Mouse (Mus musculus): ENCODE data around the gene Aatf. TPM values are rescaled to one million over a fixed set of nuclear protein-coding genes. Genes with fewer than 3 reads are reported as not detected.
A peak's percentile ranks its signal among the peaks of the same experiment; 100 is the strongest.

Gene Aatf
- polyA plus RNA-seq, 1 experiment from 2014 or later: 59.5 TPM

DNA sequence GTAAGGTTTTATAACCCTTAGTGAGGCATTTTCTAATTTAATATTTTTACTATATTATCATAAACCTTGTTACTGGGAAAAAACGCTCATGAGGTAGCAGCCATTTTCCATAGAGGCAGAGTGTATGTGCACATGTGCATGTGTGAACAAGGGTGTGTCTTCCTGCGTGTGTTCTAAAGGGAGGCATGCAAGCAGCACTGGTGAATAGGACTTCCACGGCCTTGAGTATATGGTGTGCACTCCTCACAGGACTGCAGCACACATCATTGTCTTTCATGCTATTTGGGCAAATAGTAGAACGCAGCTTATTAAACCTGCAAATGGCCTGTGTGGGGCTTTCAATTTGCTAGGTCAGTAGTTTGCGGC lies 86.7 kb downstream of the Aatf start:
- H3K4me3 ChIP-seq (replicated peaks): no peak overlapping the region
- no peak overlapping the region for H3K4me2 ChIP-seq (replicated peaks)
- H3K27ac ChIP-seq: no peak overlapping the region
- H3K9me3 ChIP-seq: no peaks in the 10 kb centered on the region
- H3K9ac ChIP-seq (replicated peaks): no peak overlapping the region
- 85% methylated on average over 5 of the region's 5 CpGs for WGBS
- H3K27me3 ChIP-seq: no peaks in the 10 kb centered on the region
- H3K4me1 ChIP-seq (replicated peaks): peaks cover 53% of the 10 kb centered on the region
- no peaks in the 10 kb centered on the region for H3K36me3 ChIP-seq
- no peak for ATAC-seq

- ATAC-seq: no peak
- Histone ChIP-seq H3K4me1 (replicated peaks) (peaks cover 55% of the 10 kb centered on the region), H3K27me3 (no peaks in the 10 kb centered on the region), H3K4me3 (replicated peaks) (no peak overlapping the region), H3K9ac (replicated peaks) (peak overlapping the region; percentile 44; the same call in 1 of the 2 replicates), H3K27ac (peak overlapping the region; percentile 80), H3K4me2 (replicated peaks) (no peak overlapping the region), H3K36me3 (no peaks in the 10 kb centered on the region), H3K9me3 (no peaks in the 10 kb centered on the region)
- 56% methylated on average over 13 of the region's 13 CpGs for WGBS
Measured at GRCm38 (mm10) chr11:84425736-84426632, 87.3 kb downstream of the Aatf start.

DNA sequence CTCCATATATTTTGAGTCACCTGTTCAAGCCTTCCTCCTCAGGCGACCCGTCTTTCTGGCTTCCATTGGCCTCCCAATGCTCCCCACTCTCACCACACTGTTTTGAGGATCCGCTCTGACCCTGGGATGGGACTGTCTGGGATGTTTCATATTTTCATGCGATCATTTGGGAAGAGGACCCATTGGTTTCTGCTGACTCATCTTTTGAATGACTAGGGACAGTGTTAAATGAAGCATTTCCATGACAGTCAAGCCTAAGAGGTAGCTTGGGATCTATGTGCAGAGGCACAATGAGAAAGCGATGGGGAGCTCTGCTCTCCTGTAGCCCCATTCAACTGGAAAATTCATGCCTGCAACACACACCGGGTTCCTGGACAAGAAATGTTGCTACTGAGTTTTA lies 92.5 kb downstream of the Aatf start:
- Histone ChIP-seq H3K4me3 (replicated peaks) (no peak overlapping the region), H3K4me1 (replicated peaks) (peaks cover 38% of the 10 kb centered on the region), H3K9me3 (0 out of 2 replicates have a peak, but pooled peaks cover 3% of the 10 kb centered on the region), H3K4me2 (replicated peaks) (no peak overlapping the region), H3K27me3 (no peaks in the 10 kb centered on the region), H3K9ac (replicated peaks) (no peak overlapping the region), H3K36me3 (no peaks in the 10 kb centered on the region), H3K27ac (no peak overlapping the region)
- 92% methylated on average over 6 of the region's 6 CpGs for WGBS
- ATAC-seq: no peak

DNA sequence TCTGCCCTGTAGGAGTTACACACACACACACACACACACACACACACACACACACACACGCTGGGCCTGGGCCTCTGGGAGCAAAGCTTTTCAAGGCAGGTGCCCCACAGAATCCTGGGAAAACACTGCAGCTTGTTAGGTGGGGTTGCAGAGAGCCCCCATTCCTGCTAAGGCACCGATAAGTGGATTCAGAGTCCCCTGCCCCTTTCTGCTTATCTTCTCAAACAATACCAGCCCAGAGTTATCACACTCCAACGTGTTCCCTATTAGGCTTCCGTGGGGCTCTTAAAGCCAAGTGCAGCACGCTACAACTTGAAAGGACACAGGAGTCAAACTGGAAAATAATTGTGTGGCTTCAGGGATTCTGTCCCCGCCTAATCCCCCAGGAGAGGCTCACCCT lies 100.2 kb downstream of the Aatf start:
- Histone ChIP-seq H3K4me1 (replicated peaks) (peaks cover 39% of the 10 kb centered on the region), H3K4me2 (replicated peaks) (no peak overlapping the region), H3K36me3 (no peaks in the 10 kb centered on the region), H3K9me3 (no peaks in the 10 kb centered on the region), H3K27me3 (no peaks in the 10 kb centered on the region), H3K4me3 (replicated peaks) (no peak overlapping the region), H3K9ac (replicated peaks) (no peak overlapping the region), H3K27ac (peak overlapping the region; percentile 37; the same call in 1 of the 2 replicates)
- WGBS: 30% methylated on average over 6 of the region's 6 CpGs
- ATAC-seq: 0 out of 2 replicates have a peak, but pooled peaks have one; percentile 31

- WGBS: 52% methylated on average over 12 of the region's 12 CpGs
Measured at GRCm38 (mm10) chr11:84412201-84412934, 101.0 kb downstream of the Aatf start.

GRCm38 (mm10) chr11:84411642-84412018 lies 101.7 kb downstream of the Aatf start:
- Histone ChIP-seq H3K4me3 (replicated peaks) (no peak overlapping the region), H3K27me3 (no peaks in the 10 kb centered on the region), H3K9me3 (no peaks in the 10 kb centered on the region), H3K36me3 (no peaks in the 10 kb centered on the region), H3K4me2 (replicated peaks) (no peak overlapping the region), H3K4me1 (replicated peaks) (peaks cover 39% of the 10 kb centered on the region), H3K27ac (peak overlapping the region; percentile 15), H3K9ac (replicated peaks) (no peak overlapping the region)
- ATAC-seq: peak; percentile 22; the same call in 1 of the 2 replicates
- WGBS: 74% methylated on average over 7 of the region's 7 CpGs

More at GRCm38 (mm10) chr11:84412201-84412934, 101.0 kb downstream of the Aatf start:
- Histone ChIP-seq H3K4me1 (replicated peaks) (peaks cover 39% of the 10 kb centered on the region), H3K9ac (replicated peaks) (no peak overlapping the region), H3K36me3 (no peaks in the 10 kb centered on the region), H3K4me2 (replicated peaks) (no peak overlapping the region), H3K4me3 (replicated peaks) (no peak overlapping the region), H3K9me3 (no peaks in the 10 kb centered on the region), H3K27ac (peak overlapping the region; percentile 37), H3K27me3 (no peaks in the 10 kb centered on the region)
- ATAC-seq: no peak

DNA sequence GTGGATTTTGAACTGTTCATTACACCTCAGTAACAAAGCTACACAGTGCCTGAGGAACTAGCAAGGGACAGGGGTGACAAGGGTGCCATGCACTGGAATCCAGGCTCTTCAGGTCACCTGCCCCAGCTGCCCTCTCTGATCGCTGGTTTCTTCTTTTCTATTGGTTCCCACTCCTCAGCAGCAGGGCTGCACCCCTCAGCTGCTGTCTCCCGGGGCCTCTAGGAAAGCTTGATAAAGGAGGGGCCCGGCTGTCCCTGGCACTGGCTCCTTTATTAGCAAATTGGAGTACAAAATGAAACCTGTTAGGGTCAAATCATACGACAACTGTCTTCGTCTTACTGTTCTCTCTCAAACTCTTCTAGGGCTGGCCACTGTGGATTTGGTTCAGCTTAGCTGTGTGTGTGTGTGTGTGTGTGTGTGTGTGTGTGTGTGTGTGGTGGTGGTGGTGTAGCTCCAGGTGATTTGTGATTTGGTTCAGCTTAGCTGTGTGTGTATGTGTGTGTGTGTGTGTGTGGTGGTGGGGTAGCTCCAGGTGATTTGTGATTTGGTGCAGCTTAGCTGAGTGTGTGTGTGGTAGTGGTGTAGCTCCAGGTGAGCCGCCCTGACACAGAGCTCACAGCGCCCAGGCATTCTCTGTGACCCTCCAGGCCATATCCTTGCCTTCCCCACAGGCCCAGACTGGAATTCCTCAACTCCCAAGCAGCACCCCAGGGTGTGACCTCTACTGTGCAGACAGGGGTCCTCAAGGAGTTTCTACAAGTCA lies 102.3 kb downstream of the Aatf start:
- Histone ChIP-seq H3K4me1 (replicated peaks) (peaks cover 39% of the 10 kb centered on the region), H3K27ac (peak overlapping the region; percentile 15), H3K36me3 (no peaks in the 10 kb centered on the region), H3K9me3 (no peaks in the 10 kb centered on the region), H3K27me3 (no peaks in the 10 kb centered on the region), H3K9ac (replicated peaks) (no peak overlapping the region), H3K4me3 (replicated peaks) (no peak overlapping the region), H3K4me2 (replicated peaks) (no peak overlapping the region)
- peak; percentile 35; the same call in 1 of the 2 replicates for ATAC-seq
- WGBS: 62% methylated on average over 7 of the region's 7 CpGs

GRCm38 (mm10) chr11:84410383-84410782 lies 102.9 kb downstream of the Aatf start:
- Histone ChIP-seq H3K27me3 (no peaks in the 10 kb centered on the region), H3K36me3 (no peaks in the 10 kb centered on the region), H3K4me2 (replicated peaks) (no peak overlapping the region), H3K4me1 (replicated peaks) (peaks cover 39% of the 10 kb centered on the region), H3K9me3 (no peaks in the 10 kb centered on the region), H3K27ac (0 out of 2 replicates have a peak overlapping the region, but pooled peaks have one; percentile 25), H3K9ac (replicated peaks) (no peak overlapping the region), H3K4me3 (replicated peaks) (no peak overlapping the region)
- 60% methylated on average over 4 of the region's 4 CpGs for WGBS
- ATAC-seq: no peak

DNA sequence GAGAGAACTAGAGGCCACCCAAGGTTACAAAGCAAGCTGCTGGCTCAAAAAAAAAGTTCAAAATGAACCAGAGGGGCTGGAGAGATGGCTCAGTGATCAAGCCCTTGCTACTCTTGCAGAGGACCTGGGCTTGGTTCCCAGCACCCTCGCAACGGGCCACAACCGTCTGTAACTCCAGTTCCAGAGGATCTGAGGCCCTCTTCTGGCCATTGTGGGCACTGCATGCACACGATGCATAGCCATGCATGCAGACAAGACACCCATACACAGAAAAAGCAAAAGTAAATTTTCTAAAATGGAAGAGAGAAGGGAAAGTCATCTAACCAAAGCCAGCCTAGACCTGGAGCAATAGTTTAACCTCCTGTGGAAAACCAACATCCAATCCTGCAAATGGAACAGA lies 106.6 kb downstream of the Aatf start:
- H3K4me2 ChIP-seq (replicated peaks): no peak overlapping the region
- ATAC-seq: no peak
- 95% methylated on average over 4 of the region's 4 CpGs for WGBS
- H3K36me3 ChIP-seq: 0 out of 2 replicates have a peak, but pooled peaks cover 3% of the 10 kb centered on the region
- peaks cover 30% of the 10 kb centered on the region for H3K4me1 ChIP-seq (replicated peaks)
- no peak overlapping the region for H3K9ac ChIP-seq (replicated peaks)
- H3K9me3 ChIP-seq: no peaks in the 10 kb centered on the region
- no peaks in the 10 kb centered on the region for H3K27me3 ChIP-seq
- no peak overlapping the region for H3K27ac ChIP-seq
- no peak overlapping the region for H3K4me3 ChIP-seq (replicated peaks)

DNA sequence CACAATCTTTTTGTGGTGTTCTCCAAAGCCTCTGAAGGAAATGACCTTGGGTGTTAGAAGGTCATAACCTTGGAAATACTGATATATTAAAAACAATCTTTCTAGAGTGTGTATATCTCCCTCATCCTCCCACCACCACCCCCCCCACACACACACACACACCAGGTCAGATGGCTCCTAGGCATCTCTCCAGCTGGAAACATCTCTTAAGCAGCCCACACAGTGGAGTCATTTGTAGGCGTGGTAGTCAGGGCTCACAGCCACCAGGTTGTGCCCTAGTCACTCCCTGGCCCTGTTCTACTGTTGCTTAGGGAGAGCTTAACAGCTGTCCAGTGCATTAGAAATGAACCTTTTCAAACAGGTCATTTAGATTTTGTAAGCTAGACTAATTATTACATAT lies 118.3 kb downstream of the Aatf start:
- Histone ChIP-seq H3K4me3 (replicated peaks) (no peak overlapping the region), H3K9me3 (no peaks in the 10 kb centered on the region), H3K27me3 (no peaks in the 10 kb centered on the region), H3K27ac (0 out of 2 replicates have a peak overlapping the region, but pooled peaks have one; percentile 28), H3K4me1 (replicated peaks) (peaks cover 14% of the 10 kb centered on the region), H3K36me3 (peaks cover 45% of the 10 kb centered on the region), H3K9ac (replicated peaks) (no peak overlapping the region), H3K4me2 (replicated peaks) (no peak overlapping the region)
- ATAC-seq: no peak
- 65% methylated on average over 1 of the region's 1 CpGs for WGBS

- H3K36me3 ChIP-seq: peaks cover 40% of the 10 kb centered on the region
- H3K4me3 ChIP-seq (replicated peaks): no peak overlapping the region
- H3K4me2 ChIP-seq (replicated peaks): no peak overlapping the region
- no peak overlapping the region for H3K9ac ChIP-seq (replicated peaks)
- ATAC-seq: no peak
- H3K27ac ChIP-seq: no peak overlapping the region; the same call in 1 of the 2 replicates
- 87% methylated on average over 7 of the region's 7 CpGs for WGBS
- peaks cover 22% of the 10 kb centered on the region for H3K4me1 ChIP-seq (replicated peaks)
- no peaks in the 10 kb centered on the region for H3K9me3 ChIP-seq
- no peaks in the 10 kb centered on the region for H3K27me3 ChIP-seq
Measured at GRCm38 (mm10) chr11:84393571-84393970, 119.8 kb downstream of the Aatf start.
